Mouse (Mus musculus): Measurements from ENCODE around the gene Hist1h2bc.

DNA sequence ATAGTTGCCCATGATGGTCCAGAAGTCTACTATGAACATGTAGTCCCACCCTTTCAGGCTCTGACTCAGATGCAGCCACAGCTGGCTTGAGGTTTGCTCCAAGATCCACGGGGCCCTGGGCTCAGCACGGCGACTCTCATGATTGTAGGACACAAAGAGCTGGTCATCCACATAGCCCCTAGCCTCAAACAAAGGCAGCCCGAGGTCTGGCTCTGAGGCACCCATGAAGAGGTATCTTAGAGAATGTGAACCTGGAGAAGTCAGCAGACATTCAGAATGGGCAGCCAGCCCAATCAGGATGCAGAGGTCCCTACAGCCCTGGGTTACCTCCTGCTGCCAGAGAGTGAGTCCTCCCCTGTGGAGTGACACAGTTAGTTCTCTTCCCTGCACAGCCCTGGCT is 24.0 kb downstream of the Hist1h2bc start:
- no peak for TF ChIP-seq CTCF (IDR thresholded peaks at IDR 0.05; ENCODE audit: control insufficient read depth, insufficient read depth, low read length)
- TF ChIP-seq POLR2A (IDR thresholded peaks at IDR 0.05; ENCODE audit: borderline replicate concordance, control insufficient read depth, low read depth, low read length), result no peak

All from bone marrow, adult 2 months (tissue).